Mouse (Mus musculus) MN1 (cell line): ENCODE data around the gene Dact2.

Experiments
- DNase-seq: peaks from one replicate; pipeline ENCODE4 v3.0.0-alpha.2; 2016; ENCODE audit warnings: low spot score

Dact2 gene

GRCm38 (mm10) chr17:14174401-14174800 lies 29.7 kb downstream of the Dact2 start:
- no peak for DNase-seq

- no peak for DNase-seq
Observed at GRCm38 (mm10) chr17:14173459-14173858, 30.6 kb downstream of the Dact2 start.

- DNase-seq = no peak
Observed at GRCm38 (mm10) chr17:14172731-14173130, 31.4 kb downstream of the Dact2 start.

- DNase-seq = no peak
Observed at GRCm38 (mm10) chr17:14172184-14172583, 31.9 kb downstream of the Dact2 start.

GRCm38 (mm10) chr17:14170961-14171479 lies 33.1 kb downstream of the Dact2 start:
- no peak for DNase-seq

- DNase-seq = no peak
Observed at GRCm38 (mm10) chr17:14169431-14169830, 34.7 kb downstream of the Dact2 start.

GRCm38 (mm10) chr17:14167594-14167993 lies 36.5 kb downstream of the Dact2 start:
- DNase-seq = no peak

GRCm38 (mm10) chr17:14166746-14167432 lies 37.2 kb downstream of the Dact2 start:
- no peak for DNase-seq

- DNase-seq = no peak
Observed at GRCm38 (mm10) chr17:14165934-14166610, 38.0 kb downstream of the Dact2 start.

GRCm38 (mm10) chr17:14165332-14165876 lies 38.7 kb downstream of the Dact2 start:
- no peak for DNase-seq

- DNase-seq = no peak
Observed at GRCm38 (mm10) chr17:14160846-14161245, 43.3 kb downstream of the Dact2 start.

GRCm38 (mm10) chr17:14157779-14158195 lies 46.3 kb downstream of the Dact2 start:
- DNase-seq = no peak
